Mouse (Mus musculus) adipocyte (in vitro differentiated cells): Measurements from ENCODE around the gene Gm5244.

Experiments used
- DNase-seq: peaks from one replicate; pipeline ENCODE4 v3.0.0-alpha.2; 2016; ENCODE audit warnings: low spot score

The Gm5244 gene

GRCm38 (mm10) chr19:12846382-12846781 lies at the start of gene Gm5244:
Gm5244 (plus strand) TSS chr19:12846682.
- DNase-seq: no peak

GRCm38 (mm10) chr19:12797071-12797470 lies 49.4 kb upstream of the Gm5244 start:
- DNase-seq: peak; percentile 85

- no peak for DNase-seq
Measured at GRCm38 (mm10) chr19:12798404-12798803, 48.1 kb upstream of the Gm5244 start.

- DNase-seq: no peak
Measured at GRCm38 (mm10) chr19:12799081-12799480, 47.4 kb upstream of the Gm5244 start.

GRCm38 (mm10) chr19:12800621-12801020 lies 45.9 kb upstream of the Gm5244 start:
- DNase-seq: no peak

GRCm38 (mm10) chr19:12801046-12801445 lies 45.4 kb upstream of the Gm5244 start:
- no peak for DNase-seq

- DNase-seq: peak; percentile 44
Measured at GRCm38 (mm10) chr19:12802830-12803229, 43.7 kb upstream of the Gm5244 start.

- DNase-seq: no peak
Measured at GRCm38 (mm10) chr19:12804237-12804636, 42.2 kb upstream of the Gm5244 start.

GRCm38 (mm10) chr19:12805730-12806129 lies 40.8 kb upstream of the Gm5244 start:
- peak; percentile 88 for DNase-seq

- DNase-seq: peak; percentile 42
Measured at GRCm38 (mm10) chr19:12806214-12806613, 40.3 kb upstream of the Gm5244 start.

GRCm38 (mm10) chr19:12812644-12813364 lies 33.7 kb upstream of the Gm5244 start:
- no peak for DNase-seq

GRCm38 (mm10) chr19:12813883-12814282 lies 32.6 kb upstream of the Gm5244 start:
- no peak for DNase-seq

GRCm38 (mm10) chr19:12818507-12818906 lies 28.0 kb upstream of the Gm5244 start:
- no peak for DNase-seq

- peak; percentile 78 for DNase-seq
Measured at GRCm38 (mm10) chr19:12820383-12820782, 26.1 kb upstream of the Gm5244 start.

GRCm38 (mm10) chr19:12824549-12824948 lies 21.9 kb upstream of the Gm5244 start:
- no peak for DNase-seq

- no peak for DNase-seq
Measured at GRCm38 (mm10) chr19:12830823-12831430, 15.6 kb upstream of the Gm5244 start.

- DNase-seq: no peak
Measured at GRCm38 (mm10) chr19:12831559-12831958, 14.9 kb upstream of the Gm5244 start.

GRCm38 (mm10) chr19:12833625-12834024 lies 12.9 kb upstream of the Gm5244 start:
- no peak for DNase-seq

GRCm38 (mm10) chr19:12838507-12838906 lies 8.0 kb upstream of the Gm5244 start:
- DNase-seq: no peak

GRCm38 (mm10) chr19:12856983-12857382 lies 10.5 kb downstream of the Gm5244 start, which contains the start of gene Olfr1444:
Olfr1444 (plus strand) TSS chr19:12857283.
- DNase-seq: no peak

- DNase-seq: no peak
Measured at GRCm38 (mm10) chr19:12883555-12883954, 37.1 kb downstream of the Gm5244 start, which contains the start of gene Olfr1445. Olfr1445 (plus strand) TSS chr19:12883855.

- no peak for DNase-seq
Measured at GRCm38 (mm10) chr19:12893424-12893823, 46.9 kb downstream of the Gm5244 start, which contains the start of gene Olfr1446. Olfr1446 (minus strand) TSS chr19:12893524.
